Mouse (Mus musculus) intestine, embryonic 16.5 days (tissue): ENCODE results near the gene Slc26a3. TPM values are rescaled to one million over a fixed set of nuclear protein-coding genes. Genes with fewer than 3 reads are reported as not detected.
A peak's percentile ranks its signal among the peaks of the same experiment; 100 is the strongest.

ENCODE experiments used
- ATAC-seq: fragments of 200-750 bp; cut with Nextera tagmentation; 2 replicates; pipeline ENCODE4 v1.8.0; 2017; ENCODE audit warnings: moderate TSS enrichment, moderate library complexity
- H3K27ac ChIP-seq: fragments of 300-500 bp; sonication (generic); 2 replicates; pipeline ENCODE4 v1.5.1; 2014; ENCODE audit warnings: mild to moderate bottlenecking, low read length
- H3K27me3 ChIP-seq: fragments of 300-500 bp; sonication (generic); replicated peaks from 2 replicates; pipeline ENCODE4 v1.6.1; 2014; ENCODE audit warnings: low read length, control low read depth, mixed read lengths; ENCODE audit not compliant: control insufficient read depth, insufficient read depth
- H3K36me3 ChIP-seq: fragments of 300-500 bp; sonication (generic); 2 replicates; pipeline ENCODE4 v1.6.1; 2014; ENCODE audit warnings: low read length, control low read depth; ENCODE audit not compliant: control insufficient read depth, insufficient read depth
- H3K4me1 ChIP-seq: fragments of 300-500 bp; sonication (generic); 2 replicates; pipeline ENCODE4 v1.6.1; 2014; ENCODE audit warnings: low read length, control low read depth, mixed read lengths; ENCODE audit not compliant: control insufficient read depth, insufficient read depth
- H3K4me2 ChIP-seq: fragments of 300-500 bp; sonication (generic); 2 replicates; pipeline ENCODE4 v1.6.1; 2014; ENCODE audit warnings: low read depth, low read length, control low read depth
- H3K4me3 ChIP-seq: fragments of 300-500 bp; sonication (generic); 2 replicates; pipeline ENCODE4 v1.5.1; 2014; ENCODE audit warnings: mild to moderate bottlenecking, low read length
- H3K9ac ChIP-seq: fragments of 300-500 bp; sonication (generic); 2 replicates; pipeline ENCODE4 v1.6.1; 2014; ENCODE audit warnings: low read depth, low read length
- H3K9me3 ChIP-seq: fragments of 300-500 bp; sonication (generic); 2 replicates; pipeline ENCODE4 v1.6.1; 2016; ENCODE audit warnings: low read length, control low read depth; ENCODE audit not compliant: control insufficient read depth
- WGBS: fragments of 180-500 bp; shearing (Covaris S2); extraction: QIAGEN DNeasy Blood & Tissue Kit; methylation state at CpG from one replicate; pipeline ENCODE4 v1.1.7; 2014; 5-methylcytosine and 5-hydroxymethylcytosine counted together
- polyA plus RNA-seq: library from polyadenylated mRNA; unstranded; fragments of >200 nt; fragmentation: Nextera tagmentation; extraction: Ambion mirVana; gene quantifications from 2 replicates; pipeline ENCODE4 v1.2.1, GENCODE M21; 2015

Gene Slc26a3
- polyA plus RNA-seq, 1 experiment from 2014 or later, result 26.7 TPM

DNA sequence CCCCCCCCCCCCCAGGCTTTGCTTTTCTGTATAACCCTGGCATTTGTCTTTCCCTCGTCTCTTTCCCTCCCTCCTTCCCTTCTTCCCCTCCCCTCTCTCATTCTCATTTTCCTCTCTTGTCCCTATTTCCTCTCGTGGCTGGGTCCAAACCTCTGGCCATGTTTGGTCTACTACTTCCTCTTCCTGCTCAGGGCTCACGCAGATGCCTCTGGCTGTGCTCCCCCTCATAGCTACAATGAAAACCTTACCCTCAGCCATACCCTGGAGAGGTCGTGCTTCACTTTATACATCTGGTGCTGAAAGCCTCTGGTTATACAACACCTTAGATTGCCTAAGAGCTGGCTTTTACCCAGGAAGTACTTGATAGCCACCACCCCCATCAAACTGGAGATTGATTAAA is 110.6 kb downstream of the Slc26a3 start:
- Histone ChIP-seq H3K27ac (no peak overlapping the region), H3K27me3 (no peaks in the 10 kb centered on the region), H3K9ac (no peak overlapping the region), H3K4me2 (no peak overlapping the region), H3K9me3 (no peaks in the 10 kb centered on the region), H3K4me3 (no peak overlapping the region), H3K4me1 (peaks cover 4% of the 10 kb centered on the region; the same call in 1 of the 2 replicates), H3K36me3 (no peaks in the 10 kb centered on the region)
- no peak for ATAC-seq
- WGBS, result 43% methylated on average over 4 of the region's 4 CpGs

DNA sequence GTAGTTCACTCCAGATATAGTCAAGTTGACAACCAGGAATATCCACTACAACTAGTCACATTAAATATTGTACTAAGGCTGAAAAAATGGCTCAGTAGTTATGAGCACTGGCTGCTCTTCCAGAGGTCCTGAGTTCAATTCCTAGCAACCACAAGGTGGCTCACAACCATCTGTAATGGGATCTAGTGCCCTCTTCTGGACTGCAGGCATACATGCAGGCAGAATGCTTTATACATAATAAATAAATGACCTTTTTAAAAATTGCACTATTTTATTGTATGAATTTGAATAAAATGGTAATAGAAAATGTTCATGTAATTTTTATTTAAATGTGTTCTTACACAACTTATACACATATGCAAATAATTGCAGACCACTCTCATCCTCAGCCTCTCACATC is 112.5 kb downstream of the Slc26a3 start:
- Histone ChIP-seq H3K4me1 (no peaks in the 10 kb centered on the region; the same call in 1 of the 2 replicates), H3K9me3 (no peaks in the 10 kb centered on the region), H3K36me3 (no peaks in the 10 kb centered on the region), H3K27ac (no peak overlapping the region), H3K9ac (no peak overlapping the region), H3K4me3 (no peak overlapping the region), H3K4me2 (no peak overlapping the region), H3K27me3 (no peaks in the 10 kb centered on the region)
- ATAC-seq, result no peak

DNA sequence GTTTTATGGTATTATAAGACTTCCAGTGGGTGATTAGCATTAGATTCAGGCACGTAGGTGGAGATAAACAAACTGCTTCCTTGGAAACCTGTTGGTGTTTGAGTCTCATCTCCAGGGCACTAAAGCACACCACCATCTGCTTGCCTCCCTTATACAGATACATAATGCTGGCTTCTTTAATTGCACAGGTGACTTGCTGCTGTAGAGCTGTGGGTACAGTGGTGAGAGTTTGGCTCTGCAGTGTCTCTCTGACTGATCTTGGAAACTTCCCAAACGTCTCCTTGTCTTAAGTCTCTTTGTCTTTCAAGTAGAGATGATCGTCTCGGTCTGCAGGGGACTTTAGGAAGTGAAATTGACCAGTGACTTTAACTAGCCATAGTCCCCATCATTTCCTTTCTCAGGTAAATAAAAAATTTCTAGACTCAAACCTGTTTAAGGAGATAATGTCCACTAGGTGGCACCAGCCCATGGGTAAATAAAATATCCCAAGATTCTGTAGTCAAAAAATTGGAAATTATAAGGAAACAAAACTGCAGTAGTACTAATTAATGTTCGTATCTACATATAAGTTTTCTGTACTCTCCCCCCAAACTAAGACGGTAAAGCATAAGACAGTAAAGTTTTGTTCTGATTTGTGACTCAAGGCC is 117.2 kb downstream of the Slc26a3 start:
- H3K27me3 ChIP-seq, result no peaks in the 10 kb centered on the region
- no peak overlapping the region for H3K27ac ChIP-seq
- WGBS, result 39% methylated on average over 6 of the region's 6 CpGs
- no peaks in the 10 kb centered on the region for H3K9me3 ChIP-seq
- H3K4me3 ChIP-seq, result no peak overlapping the region
- no peak for ATAC-seq
- H3K36me3 ChIP-seq, result no peaks in the 10 kb centered on the region
- H3K9ac ChIP-seq, result no peak overlapping the region
- no peaks in the 10 kb centered on the region; the same call in 1 of the 2 replicates for H3K4me1 ChIP-seq
- H3K4me2 ChIP-seq, result no peak overlapping the region

DNA sequence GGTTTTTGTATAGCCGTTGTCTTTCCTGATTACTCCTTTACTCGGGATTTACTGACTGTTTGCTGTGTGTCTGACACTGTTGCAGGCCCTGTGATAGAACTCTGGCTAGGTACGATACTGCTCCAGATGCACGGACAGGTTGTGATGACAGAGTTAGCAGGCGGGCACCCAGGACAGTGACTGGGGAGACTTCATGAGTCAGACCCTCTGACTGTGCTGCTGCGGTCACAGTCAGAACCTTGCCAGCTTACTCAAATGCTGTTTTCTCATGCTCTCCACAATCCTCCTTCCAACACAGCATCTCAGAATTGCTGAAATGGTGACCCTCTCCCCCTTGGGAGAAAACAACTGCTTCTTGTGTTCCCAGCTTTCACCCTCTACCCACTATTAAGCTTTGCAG is 117.8 kb downstream of the Slc26a3 start:
- Histone ChIP-seq H3K4me1 (peaks cover 3% of the 10 kb centered on the region; the same call in 1 of the 2 replicates), H3K9me3 (no peaks in the 10 kb centered on the region), H3K27ac (no peak overlapping the region), H3K4me3 (no peak overlapping the region), H3K4me2 (no peak overlapping the region), H3K27me3 (no peaks in the 10 kb centered on the region), H3K36me3 (no peaks in the 10 kb centered on the region), H3K9ac (no peak overlapping the region)
- ATAC-seq, result no peak
- 78% methylated on average over 6 of the region's 6 CpGs for WGBS

DNA sequence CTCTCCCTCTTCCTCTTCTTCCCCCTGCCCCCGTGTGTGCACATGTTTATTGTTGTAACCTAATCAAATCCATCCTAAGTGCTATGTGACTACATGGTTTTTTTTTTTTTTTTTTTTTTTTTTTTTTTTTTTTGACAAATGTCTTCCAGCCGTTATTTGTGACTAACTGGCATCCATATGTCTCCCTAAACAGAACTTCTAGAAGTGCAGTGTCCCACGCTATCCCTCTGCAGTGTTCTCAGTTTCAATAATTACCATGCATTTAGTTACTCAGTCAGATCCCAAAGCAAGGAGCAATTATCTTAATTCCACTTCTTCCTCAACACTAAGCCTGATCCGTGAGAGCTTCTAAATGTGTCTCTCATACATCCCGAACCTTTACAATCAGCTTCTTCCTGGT is 120.5 kb downstream of the Slc26a3 start:
- WGBS, result 69% methylated on average over 5 of the region's 5 CpGs
- H3K4me1 ChIP-seq, result peaks cover 3% of the 10 kb centered on the region; the same call in 1 of the 2 replicates
- no peak for ATAC-seq

DNA sequence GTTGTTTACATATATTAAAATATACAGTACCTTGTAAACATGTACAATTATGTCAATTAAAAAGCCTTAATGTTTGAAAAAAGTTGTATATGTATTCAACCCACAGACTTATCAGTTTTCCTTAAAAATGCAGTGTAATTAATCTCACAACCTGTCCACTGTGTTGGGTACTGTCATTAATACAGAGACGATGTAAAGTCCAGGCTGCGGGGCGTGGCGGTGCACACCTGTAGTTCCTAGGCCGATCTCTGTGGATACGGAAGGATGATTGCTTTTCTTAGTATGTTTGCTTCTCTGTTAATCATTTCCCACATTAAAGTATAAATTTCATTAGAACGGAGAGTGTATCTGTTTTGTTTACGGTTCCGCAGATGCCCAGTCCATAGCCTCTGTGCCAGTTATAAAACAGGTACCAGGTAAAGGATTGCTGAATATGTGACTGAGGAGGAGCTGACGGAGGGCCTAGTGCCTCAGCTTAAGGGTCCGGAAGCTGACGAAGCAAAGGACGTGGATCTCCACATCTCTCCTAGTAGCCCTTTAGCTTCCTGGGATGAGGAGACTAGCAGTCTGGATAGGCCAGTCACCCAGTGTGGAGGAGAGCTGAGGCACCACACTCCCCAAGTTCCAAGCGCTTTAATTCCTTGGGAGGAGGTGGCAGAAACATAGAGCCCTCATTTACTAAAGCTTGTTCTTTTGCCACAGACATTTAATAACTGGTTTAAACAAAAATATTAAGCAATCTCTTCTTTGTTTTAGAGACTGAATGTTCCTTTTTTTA is 122.2 kb downstream of the Slc26a3 start:
- Histone ChIP-seq H3K9ac (no peak overlapping the region), H3K4me3 (no peak overlapping the region), H3K4me1 (peaks cover 3% of the 10 kb centered on the region; the same call in 1 of the 2 replicates), H3K27ac (no peak overlapping the region), H3K4me2 (no peak overlapping the region), H3K9me3 (no peaks in the 10 kb centered on the region), H3K36me3 (no peaks in the 10 kb centered on the region), H3K27me3 (no peaks in the 10 kb centered on the region)
- whole genome bisulfite sequencing, result 63% methylated on average over 14 of the region's 14 CpGs
- peak; percentile 92 for ATAC-seq

More for the DNA sequence above, 120.5 kb downstream of the Slc26a3 start:
- H3K27ac ChIP-seq, result no peak overlapping the region
- no peaks in the 10 kb centered on the region for H3K9me3 ChIP-seq
- no peak overlapping the region for H3K9ac ChIP-seq
- H3K4me3 ChIP-seq, result no peak overlapping the region
- no peaks in the 10 kb centered on the region for H3K27me3 ChIP-seq
- no peaks in the 10 kb centered on the region for H3K36me3 ChIP-seq
- H3K4me2 ChIP-seq, result no peak overlapping the region

DNA sequence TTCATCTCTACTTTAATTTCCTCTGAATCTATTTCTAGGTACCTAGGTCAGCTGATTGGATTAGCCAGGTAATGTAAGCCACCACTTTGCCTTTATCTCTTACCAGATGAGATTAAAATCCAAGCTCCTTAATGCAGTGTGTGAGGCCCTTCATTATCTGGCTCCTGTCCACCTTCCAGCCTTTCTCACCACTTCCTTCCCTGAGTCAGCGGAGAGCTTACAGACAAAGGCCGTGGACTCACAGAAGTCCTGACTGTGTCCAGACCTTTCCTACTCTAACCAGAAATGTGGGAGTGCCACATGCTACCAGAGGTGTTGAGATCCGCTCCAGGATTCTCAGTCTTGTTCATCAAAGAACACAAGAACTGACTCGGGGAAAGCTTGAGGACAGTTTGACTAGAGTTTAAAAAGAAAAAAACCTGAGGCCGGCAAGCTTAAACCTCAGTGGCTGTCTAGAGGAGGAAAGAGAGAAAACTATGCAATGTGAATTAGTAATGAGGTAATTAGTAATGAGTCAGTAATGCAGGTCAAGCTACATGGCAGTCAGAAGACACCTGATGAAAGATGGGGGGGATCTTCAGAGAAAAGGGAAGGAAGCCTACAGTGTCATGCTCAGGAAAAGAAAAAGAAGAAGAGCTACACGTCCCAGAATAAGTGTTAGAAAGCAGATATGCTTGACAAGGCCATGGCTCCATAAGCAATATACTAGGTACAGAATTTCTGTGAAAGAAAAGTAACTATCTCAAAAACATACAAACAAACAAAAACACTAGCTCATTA is 123.2 kb downstream of the Slc26a3 start:
- no peak for ATAC-seq
- 78% methylated on average over 6 of the region's 6 CpGs for WGBS
- H3K27me3 ChIP-seq, result no peaks in the 10 kb centered on the region
- no peaks in the 10 kb centered on the region for H3K9me3 ChIP-seq
- no peak overlapping the region for H3K9ac ChIP-seq
- H3K4me1 ChIP-seq, result peaks cover 3% of the 10 kb centered on the region; the same call in 1 of the 2 replicates
- H3K4me3 ChIP-seq, result no peak overlapping the region
- no peak overlapping the region for H3K27ac ChIP-seq
- no peaks in the 10 kb centered on the region for H3K36me3 ChIP-seq
- no peak overlapping the region for H3K4me2 ChIP-seq

DNA sequence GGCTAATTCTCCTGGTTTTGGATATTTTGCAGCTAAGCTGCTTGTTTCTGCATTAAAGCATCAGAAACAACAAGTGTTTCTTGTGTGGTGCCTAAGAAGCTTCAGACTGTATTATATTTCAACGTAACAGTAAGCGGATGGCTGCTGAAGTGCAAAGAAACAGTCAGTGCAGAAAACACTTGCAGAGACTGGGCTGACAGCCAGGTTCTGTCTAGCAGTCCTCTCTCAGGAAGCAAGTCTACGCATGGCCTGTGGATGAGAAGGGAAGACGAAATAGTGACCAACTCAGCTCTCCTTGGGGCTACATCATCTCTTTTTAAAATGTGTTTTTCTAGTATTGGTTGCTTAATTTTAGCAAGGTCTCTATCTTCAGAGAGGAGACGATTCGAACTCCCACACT is 129.4 kb downstream of the Slc26a3 start:
- H3K4me2 ChIP-seq, result no peak overlapping the region
- no peaks in the 10 kb centered on the region for H3K4me1 ChIP-seq
- no peaks in the 10 kb centered on the region for H3K9me3 ChIP-seq
- ATAC-seq, result no peak
- H3K27ac ChIP-seq, result no peak overlapping the region
- no peak overlapping the region for H3K4me3 ChIP-seq
- no peak overlapping the region for H3K9ac ChIP-seq
- H3K36me3 ChIP-seq, result no peaks in the 10 kb centered on the region
- H3K27me3 ChIP-seq, result no peaks in the 10 kb centered on the region
- 69% methylated on average over 6 of the region's 6 CpGs for WGBS

DNA sequence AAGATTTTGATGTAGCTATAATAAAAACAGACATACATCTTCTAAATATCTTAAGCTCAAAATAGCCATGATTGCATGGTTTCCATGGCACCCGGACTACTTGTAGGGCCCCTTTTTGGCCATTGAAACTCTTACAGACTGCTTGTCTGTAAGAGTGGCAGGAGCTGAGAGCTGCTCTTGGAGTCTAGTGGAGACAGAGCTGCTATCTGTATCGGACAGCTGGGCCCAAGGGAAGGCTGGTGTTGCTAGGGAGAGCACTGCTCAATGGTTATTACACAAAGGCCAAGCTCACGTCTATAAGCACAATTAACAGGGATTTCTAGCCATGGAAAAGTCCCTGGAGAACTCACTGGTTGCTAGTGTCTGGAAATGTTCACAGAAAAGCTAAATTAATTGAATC is 130.7 kb downstream of the Slc26a3 start:
- no peak overlapping the region for H3K27ac ChIP-seq
- H3K4me2 ChIP-seq, result no peak overlapping the region
- no peaks in the 10 kb centered on the region for H3K9me3 ChIP-seq
- 71% methylated on average over 3 of the region's 3 CpGs for WGBS
- ATAC-seq, result no peak
- H3K4me1 ChIP-seq, result no peaks in the 10 kb centered on the region
- no peak overlapping the region for H3K4me3 ChIP-seq
- no peaks in the 10 kb centered on the region for H3K27me3 ChIP-seq
- H3K9ac ChIP-seq, result no peak overlapping the region
- H3K36me3 ChIP-seq, result no peaks in the 10 kb centered on the region
